Mouse (Mus musculus): ENCODE data around the gene Lcorl.
"Not testable (repeated sequence)": the region's sequence is repeated elsewhere in the genome, so short reads cannot be mapped to it uniquely, and the experiment has no call there.

Gene Lcorl

DNA sequence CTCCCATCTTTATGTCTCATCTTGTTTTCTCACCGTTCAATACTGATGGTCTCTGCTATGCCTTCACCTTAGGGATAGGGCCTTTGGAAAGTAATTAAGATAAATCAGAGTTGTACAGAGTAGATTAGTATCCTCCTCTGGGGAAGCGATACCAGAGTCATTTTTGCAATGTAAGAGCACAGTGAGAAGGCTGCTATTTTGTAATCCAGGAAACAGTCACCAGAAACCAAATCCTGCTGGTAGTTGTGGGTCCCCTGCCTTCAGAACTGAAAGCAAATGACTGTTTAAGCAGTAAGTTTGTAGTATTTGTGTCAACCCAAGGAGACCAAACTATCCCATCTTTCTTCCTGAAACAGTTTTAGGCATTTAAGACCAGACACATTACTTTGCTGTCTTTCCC is 147.8 kb downstream of the Lcorl start:
- no peak for DNase-seq (ENCODE audit: low read depth, low spot score)

DNA sequence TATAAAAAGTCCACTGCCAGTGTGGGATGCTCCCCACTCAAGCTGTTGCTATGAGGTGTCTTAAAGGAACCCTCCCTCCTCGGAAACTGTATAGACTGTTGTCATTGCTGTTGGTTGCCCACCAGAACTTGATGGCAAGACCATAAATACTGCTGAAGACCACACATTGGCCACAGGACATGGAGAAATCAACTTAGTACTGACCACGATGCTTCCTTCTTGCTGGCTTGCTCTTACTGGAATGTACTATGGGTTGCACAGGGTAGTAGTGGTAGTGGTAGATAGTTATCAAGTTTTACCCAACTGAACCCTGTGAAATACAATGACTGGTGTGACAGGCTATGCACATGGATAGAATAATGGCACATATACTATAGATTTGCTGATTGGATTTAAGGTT is 150.6 kb downstream of the Lcorl start:
- DNase-seq (ENCODE audit: low read depth, low spot score): no peak

DNA sequence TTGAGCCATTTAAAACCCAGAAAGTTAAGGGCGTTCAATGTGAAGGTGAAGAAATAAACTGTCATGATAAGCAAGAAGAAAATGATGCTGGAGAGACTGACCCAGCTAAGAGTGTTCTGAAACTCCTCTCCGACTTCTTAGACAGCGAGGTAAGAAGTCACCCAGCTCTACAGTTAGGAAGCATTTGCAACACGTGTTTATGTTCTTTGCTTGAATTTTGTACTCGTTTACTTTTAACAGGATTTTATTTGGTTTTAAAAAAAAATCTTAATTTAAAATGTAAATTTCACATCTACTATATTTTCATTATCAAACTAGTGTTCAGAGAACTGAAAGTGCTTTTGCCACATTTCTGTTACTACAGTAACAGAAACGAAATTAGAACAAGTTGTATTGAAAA is 165.7 kb downstream of the Lcorl start:
- no peak for DNase-seq (ENCODE audit: low read depth, low spot score)

DNA sequence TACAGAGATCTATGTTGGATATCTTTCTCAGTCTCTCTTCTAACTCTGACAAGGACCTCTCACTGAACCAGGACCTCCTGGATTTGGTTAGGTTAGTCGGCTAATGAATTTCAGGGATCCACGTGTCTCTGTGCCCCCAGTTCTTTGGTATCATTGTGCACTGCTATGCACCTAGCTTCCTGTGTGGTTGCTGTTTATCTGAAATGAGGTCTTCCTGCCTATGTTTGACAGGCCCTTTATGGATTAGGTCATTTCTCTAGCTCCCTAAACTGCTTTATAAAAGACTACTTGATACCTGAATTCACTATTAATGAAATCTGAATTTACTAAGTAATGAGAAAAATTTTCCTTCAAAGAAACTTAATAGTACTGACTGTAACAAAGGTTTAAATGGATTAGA is 166.6 kb downstream of the Lcorl start:
- no peak for DNase-seq (ENCODE audit: low read depth, low spot score)

DNA sequence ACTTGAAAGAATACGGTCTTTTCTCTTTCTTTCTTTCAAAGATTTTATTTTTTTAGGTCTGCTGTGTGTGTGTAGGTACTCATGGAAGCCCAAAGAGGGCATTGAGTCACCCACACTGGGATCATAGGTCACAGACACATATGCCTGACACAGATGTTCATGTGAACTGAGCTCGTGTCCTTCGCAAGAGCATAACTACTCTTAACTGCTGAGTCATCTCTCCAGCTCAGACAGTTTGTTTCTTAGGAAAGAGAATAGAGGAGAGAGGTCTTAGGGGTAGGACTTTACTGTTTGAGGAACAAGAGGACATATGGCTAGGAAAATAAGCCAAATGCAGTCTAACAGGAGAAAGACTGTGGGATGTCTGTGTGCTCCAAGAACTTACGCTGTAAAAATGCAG is 168.3 kb downstream of the Lcorl start:
- DNase-seq (ENCODE audit: low read depth, low spot score): no peak

DNA sequence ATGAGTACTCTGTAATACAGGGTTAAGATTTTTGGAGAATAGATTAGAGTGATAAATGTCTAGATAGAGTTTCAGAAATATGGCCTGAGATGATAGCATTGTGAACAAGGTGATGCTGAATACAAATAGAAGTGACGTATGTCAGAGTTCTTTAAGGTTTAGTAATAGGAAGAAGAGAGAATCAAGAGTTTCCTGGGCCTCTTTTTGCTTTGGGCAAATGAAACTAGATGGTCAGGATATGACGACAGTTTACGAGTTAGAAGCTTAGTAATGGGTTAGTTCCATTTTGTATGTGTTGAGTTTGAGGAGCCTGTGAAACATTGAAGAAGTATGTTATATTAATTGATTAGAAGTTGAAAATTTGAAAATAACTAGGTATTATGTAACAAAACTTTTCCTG is 171.2 kb downstream of the Lcorl start:
- no peak for DNase-seq (ENCODE audit: low read depth, low spot score)

DNA sequence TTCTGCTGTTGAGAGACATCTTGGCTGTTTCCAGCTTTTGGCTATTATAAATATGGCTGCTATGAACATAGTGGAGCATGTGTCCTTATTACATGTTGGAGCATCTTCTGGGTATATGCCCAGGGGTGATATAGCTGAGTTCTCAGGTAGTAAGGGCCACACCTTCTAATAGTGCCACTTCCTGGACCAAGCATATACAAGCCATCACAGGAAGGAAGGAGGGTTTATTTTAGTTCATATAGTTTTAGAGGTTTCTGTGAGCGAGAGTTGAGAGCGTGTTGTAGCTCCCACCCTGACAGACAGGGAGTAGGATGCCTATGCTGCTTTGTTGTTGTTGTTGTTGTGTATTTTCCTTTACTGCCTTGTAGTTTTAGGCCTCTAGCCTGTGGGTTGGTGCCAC is 172.2 kb downstream of the Lcorl start:
- no peak for DNase-seq (ENCODE audit: low read depth, low spot score)

DNA sequence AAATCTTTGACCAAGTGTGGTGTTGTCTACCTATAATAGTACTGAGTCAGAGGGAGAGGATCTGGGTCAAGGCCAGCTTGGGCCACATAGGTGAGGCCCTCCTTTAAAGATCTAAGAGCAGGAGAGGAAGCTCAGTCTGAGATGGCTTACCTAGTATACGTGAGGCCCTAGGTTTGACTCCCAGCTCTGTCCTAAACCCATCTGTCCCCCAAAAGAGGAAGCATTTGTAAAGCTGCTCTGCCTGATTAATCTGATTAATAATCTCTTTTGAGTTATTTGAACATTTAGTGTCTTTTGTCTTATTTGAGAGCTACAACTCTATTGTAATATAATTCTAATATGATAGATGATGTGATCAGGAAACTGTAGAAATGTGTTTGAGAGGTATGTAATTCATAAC is 174.0 kb downstream of the Lcorl start:
- no peak for DNase-seq (ENCODE audit: low read depth, low spot score)

DNA sequence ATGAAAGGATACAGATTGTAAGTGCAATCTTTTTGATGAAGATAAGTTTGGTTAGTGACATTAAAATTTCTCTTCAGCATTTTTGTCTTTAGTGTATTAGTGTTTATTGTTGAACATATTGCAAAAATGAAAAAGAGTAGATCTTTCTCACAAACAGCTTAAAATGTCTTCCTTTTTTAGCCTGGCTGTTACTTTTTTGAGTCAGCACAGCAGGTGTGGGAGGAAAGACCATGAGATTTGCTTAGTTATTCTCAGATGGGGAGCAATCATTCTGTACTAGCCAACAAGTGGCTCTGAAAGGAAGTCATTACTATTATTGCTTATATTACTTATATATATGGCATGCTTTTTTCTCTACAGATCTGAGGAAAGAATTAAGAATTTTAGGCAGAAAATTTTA is 177.5 kb downstream of the Lcorl start:
- DNase-seq (ENCODE audit: low read depth, low spot score): no peak

DNA sequence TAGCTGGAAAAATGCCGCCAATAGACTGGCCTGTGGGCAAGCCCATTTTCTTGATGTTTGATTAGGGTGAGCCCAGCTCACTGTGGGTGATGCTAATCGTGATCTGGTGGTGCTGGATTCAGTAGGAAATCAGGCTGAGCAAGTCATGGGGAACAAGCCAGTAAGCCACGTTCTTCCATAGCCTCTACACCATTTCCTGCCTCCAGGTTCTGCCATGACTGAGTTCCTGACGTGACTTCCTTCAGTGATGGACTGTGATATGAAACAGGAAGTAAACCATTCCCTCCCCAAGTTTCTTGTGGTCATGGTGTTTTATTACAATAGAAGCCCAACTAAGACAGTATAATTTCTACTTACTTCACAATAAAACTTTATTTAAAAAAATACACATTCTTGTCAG is 179.8 kb downstream of the Lcorl start:
- no peak for DNase-seq (ENCODE audit: low read depth, low spot score)

DNA sequence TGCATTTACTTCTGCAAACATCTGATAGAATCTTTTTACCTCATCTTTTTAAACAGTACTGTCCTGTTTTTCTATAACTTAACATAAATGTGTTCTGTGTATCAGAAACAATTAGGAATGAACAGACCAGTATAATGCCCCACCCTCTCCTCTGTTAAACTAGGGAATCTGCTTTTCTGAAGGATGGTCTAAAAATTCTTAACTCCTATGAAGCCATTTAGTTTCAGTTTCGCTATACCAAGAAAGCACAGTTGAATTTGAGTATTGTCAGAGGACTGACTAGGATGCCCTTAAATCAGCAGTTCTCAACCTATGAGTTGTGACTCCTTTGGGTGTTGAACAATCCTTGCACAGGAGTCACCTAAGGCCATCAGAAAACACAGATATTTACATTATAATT is 182.4 kb downstream of the Lcorl start:
- DNase-seq (ENCODE audit: low read depth, low spot score): no peak

DNA sequence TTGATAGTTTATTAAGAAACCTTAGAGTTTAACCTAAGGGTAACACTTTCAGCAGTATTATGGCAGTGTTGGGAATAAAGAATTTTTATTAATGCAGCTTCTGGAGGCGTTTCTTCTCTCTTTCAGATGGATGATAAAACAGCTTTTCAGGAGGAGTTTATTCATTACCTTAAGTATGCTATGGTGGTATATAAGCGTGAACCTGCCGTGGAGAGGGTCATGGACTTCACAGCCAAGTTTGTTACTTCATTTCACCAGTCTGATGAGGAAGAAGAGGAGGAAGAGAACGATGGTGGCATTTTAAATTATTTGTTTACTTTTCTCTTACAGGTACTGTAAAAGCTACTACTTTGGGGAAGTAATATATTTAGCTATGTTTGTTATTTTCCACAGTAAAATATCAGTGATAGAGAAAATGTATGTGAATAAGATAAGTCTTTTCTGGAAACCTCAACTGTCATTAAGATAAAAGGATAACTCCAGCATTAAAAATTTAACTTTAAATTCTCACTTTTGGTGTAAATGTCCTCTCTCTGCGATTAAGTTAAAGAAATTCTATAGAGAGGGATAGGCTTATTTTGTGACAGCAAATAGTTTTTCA is 186.4 kb downstream of the Lcorl start:
- no peak for DNase-seq (ENCODE audit: low read depth, low spot score)

DNA sequence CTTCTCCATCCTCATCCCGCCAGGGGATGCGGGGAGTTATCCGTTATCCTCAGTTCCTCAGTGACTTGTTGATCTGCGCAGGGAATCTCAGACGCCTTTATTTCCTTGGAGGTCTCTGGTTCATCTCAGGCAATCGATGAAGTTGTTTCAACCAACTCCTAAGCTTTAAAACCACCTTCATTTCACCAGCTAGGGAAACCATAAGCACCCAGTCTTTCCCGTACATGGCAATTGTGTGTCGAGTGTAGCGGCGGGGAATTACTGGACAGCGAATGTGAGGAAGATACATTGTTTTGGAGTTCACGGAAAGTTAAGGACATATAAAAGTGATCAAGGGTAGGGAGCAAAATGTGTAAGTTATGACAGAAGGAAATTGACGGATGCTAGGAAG is 187.1 kb downstream of the Lcorl start:
- no peak for DNase-seq (ENCODE audit: low read depth, low spot score)

DNA sequence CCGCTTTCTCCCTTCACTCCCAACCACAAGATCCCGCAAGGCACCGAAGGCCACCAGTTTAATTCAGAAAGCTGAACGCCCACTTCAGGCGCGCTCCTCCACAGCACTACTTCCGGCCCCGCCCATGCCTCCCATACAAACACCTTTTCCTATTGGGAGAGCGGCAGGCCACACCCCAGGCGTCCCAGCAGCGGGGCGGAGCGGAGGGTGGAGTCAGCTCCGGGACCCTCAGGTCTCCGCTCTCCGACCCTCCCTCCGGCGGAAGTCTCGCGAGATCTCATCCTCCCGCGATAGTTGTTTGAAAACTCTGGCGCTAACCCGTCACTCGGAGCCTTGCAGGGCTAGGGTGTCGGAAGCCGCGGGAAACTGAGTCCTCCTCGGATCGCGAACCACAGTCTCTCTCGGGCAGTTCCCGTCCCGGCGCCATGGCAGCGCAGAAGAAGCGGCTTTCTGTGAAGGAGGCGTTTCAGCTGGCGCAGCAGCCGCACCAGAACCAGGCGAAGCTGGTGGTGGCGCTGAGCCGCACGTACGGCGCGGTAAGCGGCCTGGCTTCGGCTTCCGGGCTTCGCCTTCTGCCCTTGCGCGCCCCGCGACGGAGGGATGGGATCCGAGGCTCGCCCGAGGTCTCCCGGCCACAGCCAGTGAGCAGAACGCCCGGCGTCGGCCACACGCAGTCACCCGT is 187.7 kb downstream of the Lcorl start, which contains the start of gene Ncapg:
TSS of gene Ncapg (plus strand) at position 322 of the 682 bp plus-strand sequence.
- DNase-seq (ENCODE audit: low read depth, low spot score): peak; percentile 97

DNA sequence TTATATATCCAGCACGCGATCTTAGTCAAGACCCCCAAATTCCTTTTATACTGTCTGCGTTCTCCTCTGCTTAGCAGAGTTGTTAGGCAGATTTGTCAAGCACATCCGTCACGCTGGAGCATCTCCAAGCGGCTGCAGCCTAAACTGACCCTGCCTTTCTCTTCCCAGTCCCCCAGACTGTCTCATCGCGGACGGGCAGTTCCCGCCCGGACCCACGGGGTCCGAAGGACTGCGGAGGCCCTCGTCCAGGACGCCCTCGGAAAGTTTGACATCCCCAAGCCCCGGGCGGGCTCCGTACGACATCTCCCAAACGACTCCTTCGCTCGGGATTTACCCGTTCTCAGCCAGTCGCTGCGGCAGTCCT is 188.2 kb downstream of the Lcorl start:
- DNase-seq (ENCODE audit: low read depth, low spot score): no peak

DNA sequence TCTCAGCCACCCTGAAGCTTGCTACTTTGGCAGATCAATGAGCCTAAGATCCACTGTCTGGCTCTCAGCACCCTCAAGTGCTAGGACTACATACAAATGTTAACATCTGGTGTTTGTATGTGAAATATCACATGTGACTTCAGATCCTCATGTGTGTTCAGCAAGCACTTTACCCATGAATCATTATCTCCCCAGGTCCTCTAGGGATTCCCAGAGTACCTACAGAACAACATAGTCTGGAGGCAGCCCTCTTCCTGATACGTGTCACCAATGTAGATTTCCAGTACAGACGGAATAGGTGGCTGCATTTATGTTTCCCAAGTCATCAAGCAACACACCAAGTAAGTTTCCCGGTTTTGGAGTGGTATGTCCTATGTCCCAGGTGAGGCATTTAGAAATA is 188.6 kb downstream of the Lcorl start:
- DNase-seq (ENCODE audit: low read depth, low spot score): no peak

DNA sequence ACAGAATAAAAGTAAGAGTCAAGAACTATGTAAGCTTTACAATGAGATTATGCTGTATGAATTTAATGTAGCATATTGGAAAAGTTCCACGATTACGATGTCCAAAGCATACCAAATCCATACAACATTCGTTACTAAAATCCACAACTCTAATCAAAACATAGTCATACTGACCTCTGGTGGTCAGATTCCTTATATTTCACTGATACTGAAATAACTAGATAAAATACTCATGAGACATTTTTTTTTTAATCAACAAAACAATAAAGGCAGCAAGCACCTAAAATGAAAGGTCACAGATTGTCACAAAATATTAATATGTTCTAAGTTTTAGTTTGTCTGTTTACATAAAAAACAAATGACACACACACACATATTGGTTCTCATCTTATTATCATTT is 189.1 kb downstream of the Lcorl start:
- peak; percentile 42 for DNase-seq (ENCODE audit: low read depth, low spot score)

DNA sequence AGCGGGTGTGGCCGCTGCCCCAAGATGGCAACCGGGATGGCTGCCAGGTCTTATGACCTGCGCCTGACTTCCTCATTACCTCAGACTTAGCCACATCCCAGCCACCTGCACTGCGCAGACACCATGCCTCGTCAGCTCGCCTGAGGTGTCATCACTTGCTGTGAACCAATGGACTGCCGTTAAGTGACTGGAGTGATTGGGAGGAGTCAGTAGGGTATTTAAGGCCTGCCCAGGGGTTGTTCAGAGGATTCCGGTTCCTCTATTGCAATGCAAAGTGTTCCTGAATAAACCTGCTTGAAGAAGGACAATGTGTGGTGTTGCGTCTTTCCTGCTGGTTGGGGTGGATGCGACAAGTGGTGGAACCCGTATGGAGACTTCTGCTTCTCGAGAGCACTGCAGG is 199.0 kb downstream of the Lcorl start:
- not testable (repeated sequence) for DNase-seq (ENCODE audit: low read depth, low spot score)

DNA sequence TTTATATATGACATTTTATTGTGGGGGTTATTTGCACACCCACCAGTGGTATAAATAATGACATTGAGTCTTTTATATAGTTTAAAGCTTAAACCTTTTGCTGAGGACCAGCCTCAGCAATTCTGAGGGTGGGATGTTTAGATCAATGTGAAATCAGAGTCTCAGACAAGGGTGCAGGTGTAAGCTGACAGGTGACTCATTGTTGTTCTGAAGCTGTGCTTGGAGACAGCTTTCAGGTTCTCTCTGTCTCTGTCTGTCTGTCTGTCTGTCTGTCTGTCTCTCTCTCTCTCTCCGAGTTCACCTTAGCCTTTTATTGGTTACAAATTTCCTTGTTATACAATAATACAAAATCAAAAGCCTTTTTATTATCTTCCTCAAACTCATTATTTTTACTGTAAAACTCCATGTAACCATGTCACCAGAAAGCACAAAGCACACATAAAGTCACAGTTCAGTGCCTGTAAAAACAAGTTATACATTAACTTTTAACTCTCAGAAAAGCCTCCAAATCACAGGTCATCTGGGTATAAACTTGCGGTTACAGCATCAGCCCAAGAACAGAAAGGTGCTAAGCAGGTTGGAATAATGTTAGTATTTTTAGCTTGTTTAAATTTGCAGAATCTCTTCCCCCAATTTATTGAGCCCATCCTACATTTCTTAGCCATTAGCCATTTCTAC is 206.2 kb downstream of the Lcorl start:
- no peak for DNase-seq (ENCODE audit: low read depth, low spot score)

All from retina, postnatal 7 days (tissue).